Mouse (Mus musculus): ENCODE measurements around the gene Cux2. TPM values are rescaled to one million over a fixed set of nuclear protein-coding genes. Genes with fewer than 3 reads are reported as not detected.

The Cux2 gene
- total RNA-seq, 2 experiments from 2014 or later = 18.6 to 20.9 TPM

GRCm38 (mm10) chr5:121922942-121923826 is 126.7 kb downstream of the Cux2 start:
- no peak for DNase-seq

DNA sequence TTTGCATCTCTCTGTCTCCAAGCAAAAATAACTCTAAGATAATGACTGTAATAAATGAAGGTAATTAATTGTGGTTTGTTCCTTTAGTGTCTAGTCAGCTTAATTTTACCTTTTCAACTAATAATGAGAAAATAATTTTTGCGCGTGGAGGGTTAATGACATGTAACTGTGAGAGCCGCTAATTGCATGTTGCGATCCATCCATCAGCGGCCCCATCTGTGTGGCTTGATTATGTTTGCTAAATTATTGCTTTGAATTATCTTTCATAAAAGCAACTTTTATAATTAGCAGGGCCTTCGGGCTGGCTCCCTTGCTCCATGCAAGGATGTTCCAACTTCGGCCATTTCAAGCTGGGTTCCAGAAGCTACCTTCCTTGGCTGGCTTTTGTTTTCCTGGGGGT is 130.7 kb downstream of the Cux2 start:
- no peak for DNase-seq

DNA sequence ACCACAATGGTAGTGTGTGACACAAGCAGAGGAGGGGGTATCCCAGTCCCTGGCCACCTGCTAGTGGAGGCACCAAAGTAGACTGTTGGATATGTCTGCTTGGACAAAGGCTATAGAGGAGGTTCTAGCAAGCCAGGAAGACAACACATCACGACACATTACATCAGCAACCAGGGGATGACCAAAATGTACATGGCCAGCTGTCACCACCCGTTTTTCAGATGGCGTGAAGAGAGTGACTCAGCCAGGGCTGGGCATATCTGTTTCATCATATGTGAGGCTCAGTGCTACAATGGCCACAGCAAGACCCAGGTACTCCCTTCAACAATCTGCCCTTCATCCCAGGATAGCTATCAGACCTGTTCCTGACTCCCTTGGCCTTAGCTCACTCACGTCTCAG is 133.1 kb downstream of the Cux2 start:
- DNase-seq = no peak

- no peak for DNase-seq
Observed at GRCm38 (mm10) chr5:121913999-121914398, 135.9 kb downstream of the Cux2 start.

DNA sequence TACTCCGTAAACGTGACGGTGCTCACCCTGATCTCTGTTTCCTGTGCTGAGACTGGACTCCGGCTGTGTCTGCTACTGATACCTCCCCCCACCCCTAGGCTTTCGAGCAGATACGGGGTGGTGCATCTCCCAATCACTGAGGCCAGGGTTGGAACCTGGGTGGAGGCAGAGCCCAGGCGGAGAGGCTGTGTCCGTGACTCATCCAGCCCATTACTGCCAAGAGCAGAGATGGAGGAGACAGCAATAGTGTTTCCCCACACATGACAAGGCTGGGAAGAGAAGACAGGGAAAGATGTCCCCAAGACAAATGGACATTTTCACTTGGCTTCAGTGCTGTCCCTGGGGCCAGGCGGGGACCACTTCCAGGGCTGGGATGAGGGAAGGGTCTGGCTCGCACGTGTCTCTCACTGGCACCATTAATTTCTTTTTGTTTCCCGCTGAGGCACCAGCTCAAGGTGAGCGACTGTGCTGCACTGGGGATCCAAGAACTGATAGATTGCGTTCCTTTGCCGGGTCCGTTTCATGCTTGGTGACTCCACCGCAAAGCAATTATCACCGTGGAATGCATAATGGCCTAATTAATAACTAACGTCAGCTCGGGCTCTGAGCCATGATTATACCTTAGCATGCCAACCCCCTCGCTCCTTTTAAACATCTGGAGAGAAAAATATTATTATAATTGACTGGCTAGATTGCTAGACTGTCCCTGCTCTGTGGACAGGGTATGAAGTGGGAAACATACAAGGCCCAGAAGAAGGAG is 140.5 kb downstream of the Cux2 start:
- DNase-seq = peak; percentile 31

DNA sequence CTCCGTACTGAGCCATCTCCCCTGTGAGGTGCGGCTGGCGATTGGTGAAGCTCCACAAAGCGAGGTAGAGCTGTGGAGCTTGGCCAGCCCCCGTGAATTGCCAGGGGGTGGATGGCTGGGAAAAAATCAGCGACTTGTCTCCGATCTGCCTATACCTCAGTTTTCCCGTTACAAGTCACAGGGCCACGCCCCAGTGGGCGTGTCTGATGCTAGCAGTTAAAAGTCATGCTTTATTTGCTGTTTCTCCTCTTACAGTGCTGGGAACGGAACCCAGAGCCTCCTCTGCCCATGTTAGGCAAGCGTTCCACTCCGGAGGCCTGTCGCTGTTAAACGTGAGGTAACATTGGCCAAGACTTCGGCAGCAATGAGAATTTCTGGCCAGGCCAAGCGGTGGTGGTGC is 144.2 kb downstream of the Cux2 start:
- DNase-seq = no peak

DNA sequence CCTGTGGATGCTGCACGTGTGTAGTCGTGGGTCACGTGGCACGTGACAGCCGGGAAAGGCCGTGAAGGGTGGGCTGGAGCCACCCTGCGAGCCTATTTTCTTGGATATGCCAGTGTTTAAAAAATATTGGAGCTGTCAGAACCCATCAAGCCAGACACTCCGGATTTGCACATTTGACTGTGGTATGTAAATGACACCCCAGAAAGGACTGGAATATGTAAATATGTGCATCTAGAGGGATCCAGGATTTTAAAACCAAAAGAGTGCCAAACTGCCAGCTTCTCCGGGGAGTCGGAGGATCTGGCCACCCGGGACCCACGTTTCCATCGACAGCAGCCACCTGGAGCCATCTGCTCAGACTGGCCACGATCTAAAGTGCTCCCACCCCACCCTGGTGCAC is 145.1 kb downstream of the Cux2 start:
- no peak for DNase-seq

GRCm38 (mm10) chr5:121902809-121903745 is 146.8 kb downstream of the Cux2 start:
- DNase-seq = no peak

- DNase-seq = peak; percentile 30 to 36
Observed at GRCm38 (mm10) chr5:121895117-121895756, 154.7 kb downstream of the Cux2 start.

DNA sequence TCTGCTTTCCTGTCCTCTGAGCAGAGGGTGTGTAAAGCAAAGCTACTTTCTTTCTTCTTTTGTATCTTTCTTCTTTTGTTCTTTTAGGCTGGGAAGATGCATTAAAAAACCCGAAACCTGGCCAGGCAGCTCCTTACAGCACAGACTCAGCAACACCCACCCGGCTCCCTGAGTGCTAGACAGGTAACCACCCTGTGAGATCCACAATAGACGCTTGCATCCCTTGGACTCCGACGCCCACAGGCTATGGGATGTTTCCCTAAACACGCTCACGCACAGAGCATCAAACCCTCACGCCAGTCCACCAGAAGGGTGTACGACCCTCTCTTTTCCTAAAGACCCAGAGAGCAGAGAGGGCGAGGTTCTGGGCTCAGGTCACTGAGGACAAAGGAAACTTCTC is 155.3 kb downstream of the Cux2 start:
- DNase-seq = no peak

- DNase-seq = no peak
Observed at GRCm38 (mm10) chr5:121893581-121893980, 156.3 kb downstream of the Cux2 start.

- DNase-seq = no peak
Observed at GRCm38 (mm10) chr5:121892281-121892680, 157.6 kb downstream of the Cux2 start.

DNA sequence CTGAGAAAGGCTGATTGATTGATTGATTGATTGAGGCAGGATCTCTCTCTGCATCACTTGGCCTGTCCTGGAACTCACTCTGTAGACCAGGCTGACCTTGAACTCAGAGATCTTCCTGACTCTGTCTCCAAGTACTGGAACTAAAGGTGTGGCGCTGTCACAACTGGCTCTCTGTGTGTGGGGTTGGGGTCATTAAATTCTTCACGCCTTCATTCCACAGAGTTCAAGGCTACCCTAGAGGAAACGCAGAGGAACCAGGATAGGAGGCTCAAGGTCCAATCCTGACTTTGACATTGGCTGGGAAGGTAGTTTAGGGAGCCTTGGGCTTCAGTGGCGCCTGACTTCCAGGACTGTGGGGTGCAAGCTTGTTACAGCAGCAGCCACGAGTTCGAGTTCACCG is 159.0 kb downstream of the Cux2 start:
- DNase-seq = no peak

GRCm38 (mm10) chr5:121889819-121890362 is 160.0 kb downstream of the Cux2 start:
- DNase-seq = no peak

DNA sequence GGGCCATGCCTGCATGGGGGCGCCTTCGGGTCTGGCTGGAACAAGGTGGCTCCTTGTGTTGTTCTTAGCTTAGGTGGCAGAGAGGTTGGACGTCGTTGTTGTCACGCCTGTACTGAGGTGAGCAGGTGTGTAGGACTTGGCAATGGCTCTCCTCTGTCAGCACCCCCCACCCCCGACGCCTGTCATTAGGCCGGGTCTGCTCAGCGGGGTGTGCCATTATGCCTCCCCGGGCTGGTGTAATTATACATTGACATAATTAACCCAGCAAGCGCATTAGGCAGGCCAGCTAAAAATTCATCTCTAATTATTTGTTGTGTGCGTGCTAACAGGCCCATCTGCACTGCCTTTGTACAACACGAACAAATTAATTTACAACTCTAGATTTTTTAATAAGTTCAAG is 160.5 kb downstream of the Cux2 start:
- DNase-seq = no peak

GRCm38 (mm10) chr5:121883356-121883755 is 166.5 kb downstream of the Cux2 start:
- DNase-seq = no peak

DNA sequence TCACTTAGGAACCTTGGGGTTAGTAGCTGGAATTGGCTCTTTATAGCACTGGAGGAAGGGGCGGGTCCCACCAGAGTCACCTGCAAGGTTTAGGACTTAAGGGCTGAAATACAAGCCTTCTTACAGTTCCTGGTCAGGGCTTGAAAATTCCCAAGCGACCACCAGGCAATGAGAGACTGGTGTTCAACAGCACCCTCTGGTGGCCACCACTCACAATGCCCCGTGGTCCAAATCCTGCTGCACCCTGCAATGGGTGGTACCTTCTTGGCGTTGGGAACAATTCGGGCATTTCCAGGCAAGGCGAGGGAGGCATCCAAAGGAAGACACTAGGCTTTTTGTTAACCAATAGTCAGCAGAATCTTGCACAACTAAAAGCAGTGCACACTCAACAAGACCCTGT is 170.7 kb downstream of the Cux2 start:
- peak; percentile 41 to 63 for DNase-seq

- no peak for DNase-seq
Observed at GRCm38 (mm10) chr5:121878703-121879102, 171.2 kb downstream of the Cux2 start.

DNA sequence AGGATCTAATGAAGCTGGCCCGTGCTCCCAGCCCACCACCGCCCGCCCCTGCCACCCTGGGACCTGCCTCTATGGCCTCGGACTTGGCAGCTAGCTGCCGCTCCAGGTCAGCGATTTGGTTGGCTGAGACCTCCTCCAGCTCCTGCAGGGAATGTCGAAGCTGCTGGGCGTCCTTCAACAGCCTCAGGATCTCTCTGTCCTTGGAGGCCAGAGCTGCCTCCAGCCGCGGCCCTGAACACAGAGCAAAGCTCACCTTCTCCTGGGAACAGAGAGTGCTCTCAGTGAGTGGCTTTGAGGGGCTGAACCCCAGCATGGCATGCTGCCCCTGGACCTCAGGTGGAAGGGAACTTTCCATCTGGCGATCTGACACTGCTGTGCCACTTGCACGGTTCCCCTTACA is 173.0 kb downstream of the Cux2 start:
- peak; percentile 55 to 73 for DNase-seq

DNA sequence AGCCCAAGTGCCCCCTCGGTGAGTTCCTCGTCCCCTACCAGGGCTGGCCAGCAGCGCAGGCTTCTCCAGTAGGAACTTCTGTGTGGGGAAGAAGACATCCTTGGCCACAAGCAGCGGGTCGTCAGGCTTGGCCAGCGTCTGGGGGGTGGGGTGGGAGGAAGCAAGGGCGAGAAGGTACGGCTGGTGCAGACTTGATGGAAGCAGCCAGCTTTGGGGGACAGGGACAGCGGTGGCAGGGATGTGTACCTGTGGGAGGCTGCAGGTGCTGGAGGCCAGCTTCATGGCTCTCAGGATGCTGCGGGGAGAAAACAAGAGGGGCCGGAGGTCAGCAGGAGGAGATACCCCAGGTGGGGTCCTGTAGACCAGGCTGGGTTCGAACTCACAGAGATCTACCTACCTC is 174.9 kb downstream of the Cux2 start:
- no peak for DNase-seq

GRCm38 (mm10) chr5:121872158-121872557 is 177.7 kb downstream of the Cux2 start:
- DNase-seq = peak; percentile 91 to 94

Measured in adrenal gland, postnatal 36 days (tissue).